Mouse (Mus musculus): Measurements from ENCODE around the gene Osbpl7.

Osbpl7 gene

DNA sequence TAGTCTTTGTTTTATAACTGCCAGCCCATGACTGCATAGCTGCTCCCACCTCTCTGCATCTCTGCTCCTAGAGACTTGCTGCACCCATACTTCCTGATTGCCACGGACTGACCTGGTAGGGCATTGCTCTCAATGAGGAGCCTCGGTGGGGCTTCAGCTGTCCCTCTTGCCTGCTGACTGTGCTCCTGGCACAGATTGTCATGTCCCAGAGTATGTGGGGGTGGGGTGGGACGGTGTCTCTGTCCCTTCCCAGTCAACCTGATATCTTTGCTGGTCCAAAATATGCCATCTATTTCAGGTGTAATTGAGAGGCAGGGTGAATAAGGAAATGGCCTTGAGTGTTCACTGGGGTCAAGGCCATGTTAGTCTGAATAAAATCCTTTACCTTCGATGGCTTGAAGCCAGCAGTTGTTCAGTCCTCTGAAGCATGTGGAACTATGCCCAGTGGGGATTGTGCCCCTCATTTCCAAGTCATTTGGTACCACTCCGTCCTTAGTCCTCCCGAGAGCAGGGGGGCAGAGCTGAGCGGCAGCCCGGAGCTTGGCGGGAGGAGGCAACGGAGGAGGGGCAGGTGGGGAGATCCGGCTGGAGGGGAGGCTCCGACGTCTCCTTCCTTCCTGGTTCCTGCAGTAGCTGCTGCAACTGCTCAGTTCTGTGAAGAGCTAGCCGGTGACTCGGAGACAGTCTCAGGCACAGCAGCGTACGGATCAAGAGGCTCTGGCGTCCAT lies at the start of gene Osbpl7:
Osbpl7 (plus strand) TSS at position 413 of the 728 bp plus-strand sequence.
- DNase-seq: peak; percentile 86

DNA sequence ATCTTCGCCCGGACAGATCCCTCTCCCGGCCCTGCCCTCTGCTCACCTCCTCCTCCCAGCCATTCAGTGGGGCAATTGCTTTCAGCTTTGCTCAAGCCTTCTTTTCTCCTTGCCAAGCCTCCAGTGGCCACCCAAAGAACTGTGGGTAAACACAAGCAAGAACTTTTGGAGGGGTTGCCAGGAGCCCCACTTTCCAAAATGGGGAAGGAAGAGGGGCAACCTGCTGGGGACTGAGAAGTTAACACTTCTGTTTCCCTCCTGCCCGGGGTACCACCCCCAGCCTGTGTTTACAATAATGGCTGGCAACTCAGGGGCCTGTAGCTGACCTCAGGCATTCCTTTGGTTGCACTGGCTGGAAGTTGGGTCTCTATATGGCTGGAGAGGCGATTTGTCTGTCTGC lies 47.3 kb upstream of the Osbpl7 start:
- DNase-seq: no peak

DNA sequence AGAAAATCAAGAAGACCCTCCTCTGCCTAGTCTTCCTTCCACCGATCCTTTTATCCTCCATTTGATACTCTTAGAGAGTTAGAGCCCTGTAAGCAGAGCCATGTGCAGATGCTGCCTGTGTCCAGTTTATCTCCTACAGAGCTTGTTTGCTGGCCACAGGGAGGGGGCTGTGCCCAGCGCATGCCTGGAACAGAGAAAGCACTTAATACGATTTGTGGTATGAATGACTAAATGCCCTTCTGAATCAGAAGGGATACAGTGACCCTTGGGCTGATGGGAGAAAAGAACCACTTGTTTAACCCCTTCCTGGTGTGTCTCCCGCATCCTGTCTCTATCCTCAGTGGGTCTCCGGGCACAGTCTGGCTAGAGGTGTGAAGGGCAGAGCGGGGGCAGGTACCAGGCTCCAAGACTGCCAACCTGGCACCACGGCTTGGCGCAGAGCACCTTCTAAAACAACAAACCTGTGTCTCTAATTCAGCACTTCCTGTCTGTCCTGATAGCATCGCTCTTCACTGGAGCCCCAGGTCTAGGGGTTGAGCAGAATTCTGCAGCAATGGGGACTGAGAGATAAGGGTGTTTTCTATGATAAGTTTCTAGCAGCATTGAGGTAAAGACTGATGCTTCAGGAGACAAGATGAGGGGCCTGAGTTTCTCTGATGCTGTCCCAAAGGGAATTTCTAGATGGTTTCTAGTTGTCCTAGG lies 43.2 kb upstream of the Osbpl7 start:
- DNase-seq: no peak

DNA sequence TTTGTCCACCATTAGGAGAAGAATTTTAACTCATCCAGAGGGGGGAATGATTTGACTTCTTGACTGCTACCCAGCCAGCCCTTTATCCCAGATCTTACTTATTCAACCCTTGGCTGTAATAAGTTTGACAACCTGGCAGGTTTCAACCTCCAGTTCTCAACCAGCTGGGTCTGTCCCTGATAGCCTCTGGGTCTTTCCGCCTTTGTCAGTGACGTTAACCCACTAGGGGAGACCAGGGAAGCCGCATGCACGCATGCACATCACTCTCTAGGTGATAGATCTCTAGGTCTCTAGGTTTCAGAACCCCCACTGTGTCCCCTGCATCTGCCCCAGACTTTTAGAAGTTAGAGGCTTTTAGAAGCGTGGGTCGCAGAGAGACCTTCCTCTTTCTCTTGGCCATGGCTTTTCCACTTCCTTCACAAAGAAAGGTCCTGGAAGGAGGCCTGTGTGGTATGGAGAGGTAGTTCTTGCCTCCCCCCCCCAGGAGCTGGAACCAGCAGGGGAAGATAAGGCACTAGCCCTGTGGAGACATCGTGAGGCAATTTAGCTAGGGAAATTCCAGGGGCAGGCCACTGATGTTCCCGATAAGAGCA lies 41.1 kb upstream of the Osbpl7 start:
- DNase-seq: no peak

DNA sequence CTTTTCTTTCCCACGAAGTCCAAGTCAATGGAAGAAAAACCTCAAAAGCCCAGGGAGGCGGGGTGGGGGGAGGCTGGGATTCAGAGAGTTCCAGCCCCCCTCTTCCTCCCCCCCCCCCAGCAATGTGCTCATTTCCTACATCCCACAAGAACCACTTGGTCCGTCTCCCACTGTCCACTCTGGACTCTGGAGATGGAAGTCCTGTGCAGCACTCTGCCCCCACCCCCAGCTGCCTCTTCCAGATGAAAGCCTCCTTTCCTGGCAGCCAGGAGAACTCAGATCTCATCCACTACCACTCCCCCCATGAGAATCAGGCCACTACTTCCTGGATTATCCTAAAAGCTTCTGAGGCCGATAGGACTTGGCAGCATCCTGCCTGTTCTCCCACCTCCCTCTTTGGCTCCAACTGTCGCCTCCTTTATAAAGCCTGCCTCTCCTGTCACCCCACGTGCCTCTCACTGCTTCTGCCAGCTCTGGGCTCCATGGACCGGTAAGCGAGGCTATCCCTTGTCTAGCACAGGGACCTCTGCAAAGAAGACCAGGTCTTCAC lies 37.2 kb upstream of the Osbpl7 start, which contains the start of gene Sp6:
Sp6 (plus strand) TSS at position 274 of the 550 bp plus-strand sequence.
- DNase-seq: no peak

GRCm38 (mm10) chr11:97017696-97018582 lies 32.5 kb upstream of the Osbpl7 start:
- DNase-seq: no peak

DNA sequence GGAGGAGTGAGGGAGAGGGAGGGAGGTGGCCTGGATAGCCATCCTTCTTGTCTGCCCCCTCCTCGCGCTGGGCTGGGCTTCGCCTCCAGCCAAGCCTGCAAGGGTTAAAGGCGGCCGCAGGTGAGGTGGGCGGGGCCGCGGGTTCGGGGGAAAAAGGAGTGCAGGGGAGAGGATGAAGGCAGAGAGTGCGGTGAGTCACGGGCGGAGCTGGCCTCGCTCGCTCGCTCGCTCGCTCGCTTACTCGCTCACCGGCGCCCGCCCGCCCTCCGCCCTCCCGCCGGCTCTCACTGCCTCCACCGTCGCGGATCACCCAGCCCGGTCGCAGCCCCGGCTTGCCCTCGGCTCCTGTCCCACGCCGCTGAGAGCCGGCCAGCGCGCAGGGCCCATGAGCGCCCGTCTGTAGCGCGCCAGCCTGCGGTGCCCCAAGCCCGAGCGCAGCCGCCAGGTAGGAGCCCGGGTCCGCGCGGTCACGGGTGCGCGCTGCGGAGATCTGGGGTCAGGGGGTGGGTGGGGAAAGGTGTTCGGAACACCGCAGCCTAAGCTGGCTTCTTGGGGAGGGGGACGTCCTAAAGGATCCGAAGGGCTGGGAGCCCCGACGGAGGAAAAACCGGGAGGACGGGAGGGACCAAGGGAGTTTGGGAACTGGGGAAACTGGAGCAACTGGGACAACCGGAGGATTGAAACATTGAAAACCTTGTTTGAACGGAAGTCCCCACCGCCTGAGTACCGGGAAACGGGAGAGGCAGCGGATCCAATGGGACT lies 31.7 kb upstream of the Osbpl7 start:
- DNase-seq: no peak

DNA sequence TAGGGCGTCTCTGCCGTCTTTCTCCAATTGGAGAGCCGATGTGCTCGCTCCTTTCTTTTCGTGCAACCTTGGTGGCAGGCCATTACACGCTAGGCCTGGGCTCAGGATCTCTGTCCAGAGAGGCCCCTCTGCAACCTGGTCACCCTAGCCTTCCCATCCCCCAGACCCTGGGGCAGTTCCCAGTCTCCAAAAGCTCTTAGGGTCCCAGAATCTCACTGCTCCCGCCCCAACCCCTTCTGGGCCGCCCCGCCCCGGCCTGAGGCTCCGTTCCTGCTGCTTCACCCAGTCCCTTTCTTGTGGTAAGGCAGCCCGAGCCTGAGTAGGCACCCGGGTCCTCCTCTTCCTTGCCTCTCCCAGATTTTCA lies 31.1 kb upstream of the Osbpl7 start:
- DNase-seq: no peak

DNA sequence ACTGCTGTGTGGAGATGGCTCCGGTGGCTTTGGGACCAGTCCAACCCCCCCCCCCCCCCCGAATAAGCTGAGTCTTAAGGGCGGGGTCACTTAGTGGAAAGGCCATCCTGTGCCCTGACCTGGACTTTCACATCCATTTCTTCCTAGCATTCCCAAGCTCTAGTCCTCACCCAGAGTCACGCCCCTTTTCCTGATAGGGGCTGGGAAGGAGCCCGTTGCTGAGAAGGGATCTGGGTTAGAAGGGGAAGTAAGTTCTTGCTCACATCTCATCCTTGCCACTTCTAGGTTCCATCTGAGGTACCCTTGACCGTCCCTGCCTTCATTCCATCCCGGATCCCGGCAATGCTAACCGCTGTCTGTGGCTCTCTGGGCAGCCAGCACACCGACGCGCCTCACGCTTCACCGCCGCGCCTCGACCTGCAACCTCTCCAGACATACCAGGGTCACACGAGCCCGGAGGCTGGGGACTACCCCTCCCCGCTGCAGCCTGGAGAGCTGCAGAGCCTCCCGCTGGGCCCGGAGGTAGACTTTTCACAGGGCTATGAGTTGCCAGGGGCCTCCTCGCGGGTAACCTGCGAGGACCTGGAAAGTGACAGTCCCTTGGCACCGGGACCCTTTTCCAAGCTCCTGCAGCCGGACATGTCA lies 29.2 kb upstream of the Osbpl7 start:
- DNase-seq: no peak

DNA sequence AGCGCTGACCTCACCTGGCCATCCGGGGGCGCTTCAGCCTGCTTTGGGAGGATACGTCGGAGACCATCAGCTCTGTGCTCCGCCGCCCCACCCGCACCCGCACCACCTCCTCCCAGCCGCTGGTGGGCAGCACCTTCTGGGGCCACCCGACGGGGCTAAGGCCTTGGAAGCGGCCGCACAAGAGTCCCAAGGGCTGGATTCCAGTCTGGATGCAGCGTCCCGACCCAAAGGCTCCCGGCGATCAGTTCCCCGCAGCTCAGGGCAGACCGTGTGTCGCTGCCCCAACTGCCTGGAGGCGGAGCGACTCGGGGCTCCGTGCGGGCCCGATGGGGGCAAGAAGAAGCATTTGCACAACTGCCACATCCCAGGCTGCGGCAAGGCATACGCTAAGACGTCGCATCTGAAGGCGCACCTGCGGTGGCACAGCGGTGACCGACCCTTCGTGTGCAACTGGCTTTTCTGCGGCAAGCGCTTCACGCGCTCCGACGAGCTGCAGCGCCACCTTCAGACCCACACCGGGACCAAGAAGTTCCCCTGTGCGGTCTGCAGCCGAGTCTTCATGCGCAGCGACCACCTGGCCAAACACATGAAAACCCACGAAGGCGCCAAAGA lies 28.4 kb upstream of the Osbpl7 start:
- peak; percentile 48 for DNase-seq

- DNase-seq: no peak
Observed at GRCm38 (mm10) chr11:97024977-97025376, 25.5 kb upstream of the Osbpl7 start.

DNA sequence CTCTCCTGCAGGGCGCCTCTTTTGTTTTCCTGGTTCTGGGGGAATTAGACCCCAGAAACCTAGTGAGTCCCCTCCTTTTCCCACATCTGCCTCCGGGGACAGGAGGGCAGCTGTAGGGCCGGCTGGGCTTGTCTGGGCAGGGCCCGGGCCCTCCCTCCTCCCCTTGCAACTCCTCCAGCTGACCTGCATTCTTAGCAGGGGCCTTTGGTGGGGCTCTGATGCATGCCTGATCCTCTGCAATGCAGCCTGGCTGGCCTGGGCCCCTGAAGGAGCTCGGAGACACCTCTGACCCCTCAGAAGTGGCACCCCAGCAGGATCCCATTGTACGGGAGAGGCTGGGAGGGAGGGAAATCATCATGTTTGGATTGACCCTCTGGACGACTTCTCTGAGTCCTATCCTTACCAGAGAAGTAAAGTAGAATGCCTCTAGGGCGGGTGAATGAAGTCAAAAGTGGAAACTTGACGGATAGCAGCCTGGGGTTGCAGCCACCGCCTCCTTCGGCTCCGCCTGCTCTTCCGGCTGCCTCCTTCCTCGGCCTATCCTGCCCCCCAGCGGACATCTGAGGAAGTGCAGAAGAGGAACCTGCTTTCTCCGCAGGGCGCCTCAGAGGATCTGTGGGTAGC lies 24.6 kb upstream of the Osbpl7 start:
- peak; percentile 85 for DNase-seq

- DNase-seq: peak; percentile 54
Observed at GRCm38 (mm10) chr11:97029686-97030417, 20.6 kb upstream of the Osbpl7 start, which contains the start of gene Scrn2. Scrn2 (plus strand) TSS chr11:97029938.

GRCm38 (mm10) chr11:97030426-97030825 lies 20.0 kb upstream of the Osbpl7 start:
- no peak for DNase-seq

DNA sequence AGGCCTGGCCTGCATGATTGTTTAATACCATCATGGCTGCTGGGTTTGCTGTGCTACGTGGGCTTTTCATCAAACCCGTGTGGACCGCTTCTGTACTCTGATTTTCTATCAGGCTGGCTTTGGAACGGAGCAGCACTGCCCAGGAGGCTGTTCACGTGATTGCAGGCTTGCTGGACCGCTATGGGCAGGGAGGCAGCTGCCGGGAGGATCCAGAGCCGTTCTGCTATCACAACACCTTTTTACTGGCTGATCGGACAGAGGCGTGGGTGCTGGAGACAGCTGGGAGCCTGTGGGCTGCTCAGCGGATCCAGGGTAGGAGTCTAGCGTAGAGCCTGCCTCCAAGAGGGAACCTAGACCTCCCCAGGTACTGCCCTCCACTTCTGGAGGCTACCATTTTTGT lies 18.5 kb upstream of the Osbpl7 start:
- no peak for DNase-seq

DNA sequence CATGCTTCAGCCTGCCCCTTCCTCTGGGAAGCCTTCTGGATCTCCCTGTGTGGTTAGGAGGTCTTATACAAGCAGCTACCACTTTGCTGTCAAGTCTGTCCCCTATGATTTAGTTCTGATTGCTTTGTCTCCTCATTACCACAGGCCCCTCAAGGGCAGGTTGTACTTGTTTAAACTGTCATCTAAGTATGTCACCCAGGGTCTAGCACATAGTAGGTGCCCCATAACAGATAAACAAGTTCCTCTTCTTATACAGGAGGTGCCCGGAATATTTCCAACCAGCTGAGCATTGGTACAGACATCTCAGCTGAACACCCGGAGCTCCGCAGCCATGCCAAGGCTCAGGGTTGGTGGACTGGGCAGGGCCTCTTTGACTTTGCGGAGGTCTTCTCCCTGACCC lies 17.9 kb upstream of the Osbpl7 start:
- no peak for DNase-seq

DNA sequence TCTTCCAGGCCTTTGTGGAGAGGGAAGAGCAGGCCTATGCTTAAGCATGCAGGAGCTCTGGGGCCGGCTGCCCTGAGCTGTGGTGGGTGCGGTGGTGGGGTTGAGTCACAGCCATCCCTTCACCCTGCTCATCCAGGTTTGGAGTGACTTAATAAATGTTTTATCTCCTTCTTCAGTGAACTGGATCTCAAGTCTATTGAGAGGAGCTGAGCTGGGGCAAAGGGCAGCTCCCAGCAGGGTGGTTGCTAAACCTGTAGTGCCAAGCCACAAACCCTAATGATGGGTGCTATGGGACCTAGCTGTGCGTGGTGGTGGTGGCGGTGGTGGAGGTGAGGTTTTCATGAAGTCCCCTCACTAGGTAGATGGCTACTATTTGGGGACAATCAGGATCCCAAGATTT lies 16.6 kb upstream of the Osbpl7 start:
- no peak for DNase-seq

DNA sequence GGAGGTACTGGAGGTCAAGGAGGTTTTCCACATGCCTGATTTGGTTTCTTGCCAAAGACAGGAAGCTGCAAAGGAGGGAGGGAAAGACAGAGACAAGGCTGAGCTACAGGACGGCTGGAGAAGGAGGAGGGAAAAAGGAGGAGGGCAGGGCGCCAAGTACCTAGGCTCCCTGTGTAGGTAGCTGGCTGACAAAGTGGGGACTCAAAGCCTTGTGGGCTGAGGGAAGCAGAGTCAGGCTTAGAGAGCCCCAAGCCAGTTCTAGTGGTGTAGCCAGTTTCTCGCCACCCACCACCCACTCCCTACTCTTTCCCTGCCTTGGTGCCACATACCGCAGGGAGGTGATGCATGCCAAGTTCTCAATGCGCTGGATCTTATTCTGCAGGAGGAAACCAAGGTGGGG lies 14.3 kb upstream of the Osbpl7 start:
- DNase-seq: peak; percentile 82

GRCm38 (mm10) chr11:97038881-97039280 lies 11.5 kb upstream of the Osbpl7 start:
- DNase-seq: no peak
